ENCODE assay signal across 38 mouse cellular contexts in genomic region chr1:161159214-161159613, GRCm38 (mm10). TPM values are rescaled to one million over a fixed set of nuclear protein-coding genes. Genes with fewer than 3 reads are reported as not detected.
"Had no signal": no experiment of that assay in that cellular context is flagged by ENCODE, and none has a peak within 500 bp of the region (broad histone marks: within the 10 kb centered on the region; RNA-seq: fewer than 3 reads in every experiment).

Gene Tex50, minus strand, starts transcription at chr1:161159314.

- H3K27me3 ChIP-seq: heart, embryonic 13.5 days; heart, embryonic 15.5 days; hindbrain, embryonic 13.5 days; hindbrain, embryonic 15.5 days; kidney, embryonic 15.5 days; limb, embryonic 13.5 days; limb, embryonic 15.5 days had no signal

- H3K4me3 ChIP-seq: heart, embryonic 13.5 days; heart, embryonic 15.5 days; hindbrain, embryonic 13.5 days; hindbrain, embryonic 15.5 days; kidney, embryonic 15.5 days; limb, embryonic 13.5 days; limb, embryonic 15.5 days; liver, embryonic 12.5 days had no signal

- H3K4me2 ChIP-seq: heart, embryonic 11.5 days; heart, embryonic 13.5 days; heart, embryonic 15.5 days; hindbrain, embryonic 13.5 days; hindbrain, embryonic 15.5 days; kidney, embryonic 15.5 days; limb, embryonic 13.5 days; limb, embryonic 15.5 days; liver, embryonic 12.5 days had no signal

- H3K9ac ChIP-seq: heart, embryonic 13.5 days; heart, embryonic 15.5 days; hindbrain, embryonic 13.5 days; hindbrain, embryonic 15.5 days; kidney, embryonic 15.5 days; limb, embryonic 13.5 days; limb, embryonic 15.5 days; liver, embryonic 12.5 days; liver, embryonic 14.5 days had no signal

- H3K27ac ChIP-seq: heart, embryonic 13.5 days; heart, embryonic 15.5 days; hindbrain, embryonic 13.5 days; hindbrain, embryonic 15.5 days; hindbrain, postnatal 0 days; kidney, embryonic 15.5 days; kidney, postnatal 0 days; limb, embryonic 13.5 days; limb, embryonic 15.5 days; liver, embryonic 12.5 days; liver, embryonic 14.5 days had no signal

- DNase-seq: gastrocnemius, postnatal 14 days; gastrocnemius, postnatal 36 days; heart, adult 18-20 months; heart, postnatal 14 days; heart, postnatal 36 days; kidney, adult 11 months; kidney, adult 2 months; kidney, adult 9 months; kidney, postnatal 14 days; kidney, postnatal 36 days; layer of hippocampus, adult 9-11 months; layer of hippocampus, postnatal 36 days; left cerebral cortex, postnatal 4 days had no signal

- H3K9me3 ChIP-seq: heart, embryonic 13.5 days; heart, embryonic 15.5 days; hindbrain, embryonic 13.5 days; hindbrain, embryonic 15.5 days; kidney, embryonic 15.5 days; limb, embryonic 13.5 days; limb, embryonic 15.5 days; liver, embryonic 12.5 days had no signal

- H3K36me3 ChIP-seq: heart, embryonic 13.5 days; heart, embryonic 15.5 days; hindbrain, embryonic 13.5 days; kidney, embryonic 15.5 days; limb, embryonic 13.5 days; limb, embryonic 15.5 days; liver, embryonic 12.5 days had no signal

- H3K4me1 ChIP-seq: heart, embryonic 13.5 days; heart, embryonic 15.5 days; hindbrain, embryonic 13.5 days; hindbrain, embryonic 15.5 days; kidney, embryonic 15.5 days; limb, embryonic 13.5 days; limb, embryonic 15.5 days; liver, embryonic 12.5 days had no signal

RNA-seq across cellular contexts. Expression of gene Tex50, which starts in this region (rescaled TPM):
- total RNA-seq: gastrocnemius, adult 8-10 months; gastrocnemius, postnatal 14 days; gastrocnemius, postnatal 36 days; heart, adult 18-20 months; heart, postnatal 14 days; heart, postnatal 36 days; hematopoietic stem cell, adult 5-6 weeks; hindbrain, postnatal 0 days; layer of hippocampus, adult 18-20 months; layer of hippocampus, postnatal 14 days; layer of hippocampus, postnatal 36 days; left cerebral cortex, adult 18-20 months; left cerebral cortex, postnatal 10 days; left cerebral cortex, postnatal 25 days; left cerebral cortex, postnatal 4 days; liver, adult 2 months had no signal
- polyA plus RNA-seq: heart, postnatal 0 days; hindbrain, embryonic 11.5 days; intestine, embryonic 16.5 days; kidney, adult 2 months; large intestine, adult 2 months; limb, embryonic 11.5 days; limb, embryonic 15.5 days; liver, adult 2 months; liver, embryonic 12.5 days; liver, embryonic 14.5 days had no signal
